Mouse (Mus musculus) liver, embryonic 14.5 days (tissue): ENCODE data around the gene Krt18.

Source experiments
- CTCF ChIP-seq: IDR thresholded peaks from 2 replicates; pipeline ENCODE4 v1.5.1; 2016; ENCODE audit warnings: antibody characterized with exemption, low read depth, control low read depth
- EP300 ChIP-seq: IDR thresholded peaks from 2 replicates; pipeline ENCODE4 v1.6.1; 2016; ENCODE audit warnings: antibody characterized with exemption, low read depth

- no peak for TF ChIP-seq CTCF
- TF ChIP-seq EP300 = no peak
Observed at GRCm38 (mm10) chr15:102026430-102026829, 1.6 kb upstream of the Krt18 start.
